Mouse (Mus musculus): Measurements from ENCODE around the gene Galnt12.

GRCm38 (mm10) chr4:47138411-47138810 is 46.7 kb downstream of the Galnt12 start:
- no peak for TF ChIP-seq JUND (IDR thresholded peaks at IDR 0.05; ENCODE audit: low read depth, low read length)
- TF ChIP-seq CTCF (IDR thresholded peaks at IDR 0.05 in 2 of 3, conservative IDR thresholded peaks at IDR 0.05 in 1 of 3; ENCODE audit: control insufficient read depth in 1 of 3, insufficient read depth in 1 of 3, low read depth in 2 of 3, low read length in 3 of 3, poor library complexity in 1 of 3, severe bottlenecking in 1 of 3) = no peak
- no peak for TF ChIP-seq POLR2A (IDR thresholded peaks at IDR 0.05; ENCODE audit: control insufficient read depth in 1 of 2, insufficient read depth in 1 of 2, low read depth in 1 of 2, low read length in 2 of 2, poor library complexity in 1 of 2)
- no peak for TF ChIP-seq MXI1 (IDR thresholded peaks at IDR 0.05; ENCODE audit: low read depth, low read length)
- no peak for TF ChIP-seq BHLHE40 (IDR thresholded peaks at IDR 0.05; ENCODE audit: borderline replicate concordance, low read depth, low read length)
- TF ChIP-seq USF2 (IDR thresholded peaks at IDR 0.05; ENCODE audit: borderline replicate concordance in 1 of 2, insufficient read depth in 1 of 2, low read depth in 1 of 2, low read length in 2 of 2) = no peak
- TF ChIP-seq EP300 (IDR thresholded peaks at IDR 0.05; ENCODE audit: low read depth in 1 of 2, low read length in 2 of 2) = no peak
- TF ChIP-seq MAFK (IDR thresholded peaks at IDR 0.05; ENCODE audit: borderline replicate concordance, low read depth, low read length) = no peak
- TF ChIP-seq MAX (IDR thresholded peaks at IDR 0.05; ENCODE audit: low read length) = no peak
- TF ChIP-seq MAZ (IDR thresholded peaks at IDR 0.05; ENCODE audit: low read depth, low read length) = no peak
